9 mouse cellular contexts compared by ENCODE assay signal in the genomic region with DNA sequence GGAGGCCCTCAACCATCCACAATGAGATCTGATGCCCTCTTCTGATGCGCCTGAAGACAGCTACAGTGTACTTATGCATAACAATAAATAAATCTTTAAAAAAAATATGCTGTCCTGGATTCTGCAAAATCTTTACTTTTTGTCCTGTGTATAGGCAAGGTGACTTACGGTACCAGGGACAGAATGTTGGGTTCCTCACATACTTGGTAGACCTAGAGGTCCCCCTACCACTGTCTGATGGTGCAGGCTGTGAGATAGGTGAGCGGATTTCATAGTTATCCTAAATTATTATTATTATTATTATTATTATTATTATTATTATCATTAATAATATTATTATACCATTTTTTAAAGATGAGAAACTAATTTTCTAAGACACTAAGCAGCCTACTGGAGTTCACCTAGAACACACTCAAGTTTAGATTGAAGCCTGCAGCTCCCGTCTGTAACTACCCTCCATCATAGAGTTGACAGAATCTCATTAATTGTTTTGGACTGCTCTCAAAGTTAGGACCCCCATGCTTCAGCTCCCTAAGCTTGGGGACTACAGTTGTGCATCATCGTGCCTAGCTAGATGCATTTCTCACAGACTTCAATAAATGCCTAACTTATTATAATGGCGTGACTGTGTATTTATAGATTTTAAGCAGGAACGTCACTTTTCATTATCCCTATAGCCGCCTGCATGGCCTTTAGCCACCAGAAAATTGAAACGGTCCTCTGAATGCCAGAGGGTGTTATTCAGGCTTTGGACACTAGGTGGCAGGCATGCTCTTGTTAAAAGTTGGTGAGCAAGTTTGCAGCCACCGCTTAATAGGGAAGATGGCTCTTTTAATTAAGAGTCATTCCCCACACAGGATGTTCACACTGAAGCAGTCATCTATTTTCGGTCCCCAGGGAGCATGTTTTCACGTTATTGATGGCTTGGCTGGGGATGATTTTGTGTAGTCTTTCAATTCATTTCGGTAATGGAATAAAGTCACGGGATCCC.
DNase-seq lines count a peak whose midpoint lies in the region; ATAC-seq and TF ChIP-seq lines count a peak whose summit lies in the region.
"Had no signal": no experiment of that assay in that cellular context is flagged by ENCODE, and none has a peak within 500 bp of the region (broad histone marks: within the 10 kb centered on the region; RNA-seq: fewer than 3 reads in every experiment).

No protein-coding gene starts in this region.

- H3K4me2 ChIP-seq in CH12.LX (ENCODE audit: insufficient read depth, low read depth, poor library complexity, severe bottlenecking), result no peak overlapping the region
- H3K4me2 ChIP-seq in heart, postnatal 0 days (ENCODE audit: low read depth, low read length), result no peak overlapping the region
- H3K4me2 ChIP-seq: hindbrain, embryonic 15.5 days had no signal

- peak; percentile 76 for TF ChIP-seq RAD21 in CH12.LX (IDR thresholded peaks at IDR 0.05; ENCODE audit: low read depth, low read length)

- no peak overlapping the region for H3K27ac ChIP-seq in CH12.LX (ENCODE audit: insufficient read depth, low read depth)
- H3K27ac ChIP-seq in heart, postnatal 0 days (ENCODE audit: low read depth), result no peak overlapping the region
- H3K27ac ChIP-seq: hindbrain, embryonic 15.5 days had no signal

- peak; percentile 77 to 85 for TF ChIP-seq CTCF in CH12.LX (conservative IDR thresholded peaks at IDR 0.05 in 1 of 2, IDR thresholded peaks at IDR 0.05 in 1 of 2; ENCODE audit: low read depth in 2 of 2, low read length in 2 of 2)
- TF ChIP-seq CTCF in heart, postnatal 0 days (IDR thresholded peaks at IDR 0.05; ENCODE audit: low read depth), result peak; percentile 84

- H3K4me3 ChIP-seq in CH12.LX (replicated peaks in 1 of 3; ENCODE audit: low read depth in 2 of 3, low read length in 2 of 3, poor library complexity in 1 of 3), result no peak overlapping the region
- no peak overlapping the region for H3K4me3 ChIP-seq in heart, postnatal 0 days (ENCODE audit: low read depth, low read length)
- H3K4me3 ChIP-seq: hindbrain, embryonic 15.5 days had no signal

- H3K9ac ChIP-seq in CH12.LX (ENCODE audit: insufficient read depth, low read depth), result no peak overlapping the region
- H3K9ac ChIP-seq in heart, postnatal 0 days (replicated peaks; ENCODE audit: low read depth, low read length), result no peak overlapping the region
- H3K9ac ChIP-seq: hindbrain, embryonic 15.5 days had no signal

- TF ChIP-seq EP300 in CH12.LX (IDR thresholded peaks at IDR 0.05; ENCODE audit: low read length), result no peak
- no peak for TF ChIP-seq EP300 in heart, postnatal 0 days (IDR thresholded peaks at IDR 0.05; ENCODE audit: low read depth)

- dilution Hi-C loops in CH12.LX (cut with MboI; ENCODE audit: extremely low pct_ligation_motif_present, extremely low pct_unique_long_range_greater_than_20kb, low sequenced_read_pairs), result no loop called here

- 40% methylated on average over 14 of the region's 14 CpGs for WGBS in heart, postnatal 0 days

- TF ChIP-seq POLR2A in CH12.LX (IDR thresholded peaks at IDR 0.05; ENCODE audit: low read depth, low read length), result no peak

- DNase-seq in CH12.LX (ENCODE audit: extremely low read depth), result peak; percentile 75
- peak; percentile 54 for DNase-seq in WW6 (ENCODE audit: low read depth, low spot score)
- DNase-seq in cerebellum, postnatal 4 days (ENCODE audit: low spot score in 2 of 2), result peak; percentile 73 to 86
- DNase-seq in heart, postnatal 0 days (ENCODE audit: low spot score), result peak; percentile 48
- peak; percentile 43 for DNase-seq in layer of hippocampus, adult 9-11 months
- DNase-seq in lung, postnatal 4 days, result peak; percentile 22 to 67
- peak; percentile 71 for DNase-seq in right cerebral cortex, postnatal 14 days

- H3K36me3 ChIP-seq in CH12.LX (replicated peaks in 1 of 2; ENCODE audit: control insufficient read depth in 1 of 2, insufficient read depth in 1 of 2, low read length in 1 of 2), result no peaks in the 10 kb centered on the region
- H3K36me3 ChIP-seq in heart, postnatal 0 days (replicated peaks; ENCODE audit: control insufficient read depth, insufficient read depth, low read length), result no peaks in the 10 kb centered on the region
- H3K36me3 ChIP-seq: hindbrain, embryonic 15.5 days had no signal

- H3K27me3 ChIP-seq in CH12.LX (replicated peaks), result no peaks in the 10 kb centered on the region
- H3K27me3 ChIP-seq in heart, postnatal 0 days (ENCODE audit: control insufficient read depth, insufficient read depth, low read length), result no peaks in the 10 kb centered on the region
- H3K27me3 ChIP-seq: hindbrain, embryonic 15.5 days had no signal

- no peaks in the 10 kb centered on the region; a peak in 1 of 4 replicates for H3K4me1 ChIP-seq in CH12.LX (ENCODE audit: control insufficient read depth in 1 of 2, insufficient read depth in 2 of 2)
- H3K4me1 ChIP-seq in heart, postnatal 0 days (ENCODE audit: control insufficient read depth, insufficient read depth), result no peaks in the 10 kb centered on the region
- H3K4me1 ChIP-seq: hindbrain, embryonic 15.5 days had no signal

- ATAC-seq in heart, postnatal 0 days (ENCODE audit: insufficient read depth, low read depth), result no peak
- ATAC-seq in monocyte, adult 5-6 weeks (replicated peaks; ENCODE audit: insufficient number of reproducible peaks, low FRiP score, low TSS enrichment, poor library complexity, severe bottlenecking), result no peak

- H3K9me3 ChIP-seq in CH12.LX (replicated peaks; ENCODE audit: low read length), result no peaks in the 10 kb centered on the region
- H3K9me3 ChIP-seq in heart, postnatal 0 days (replicated peaks; ENCODE audit: control insufficient read depth, low read length), result no peaks in the 10 kb centered on the region
- H3K9me3 ChIP-seq: hindbrain, embryonic 15.5 days had no signal

- no peaks in the 10 kb centered on the region for H3K79me2 ChIP-seq in CH12.LX (replicated peaks; ENCODE audit: control insufficient read depth, extremely low read depth, insufficient read depth, poor library complexity, severe bottlenecking)

- in situ Hi-C loops in CH12.LX (cut with MboI; ENCODE audit: low pct_ligation_motif_present, low pct_unique_long_range_greater_than_20kb, low sequenced_read_pairs), result no loop called here

TF ChIP-seq in CH12.LX, 34 proteins besides CTCF, POLR2A, EP300 and RAD21:
- TF ChIP-seq SMC3 (IDR thresholded peaks at IDR 0.05; ENCODE audit: low read depth, low read length) (peak; percentile 58), RCOR1 (conservative IDR thresholded peaks at IDR 0.05; ENCODE audit: low read depth, low read length) (no peak)
TF ChIP-seq in CH12.LX: peak in this region for 1.
